Mouse (Mus musculus) MEL (cell line): ENCODE measurements at regions not wholly inside any gene's neighbourhood (a gene's known extent, or its start where the extent isn't known, plus 50 kb on each side); places are given as distances from the start of the nearest gene placed in this dataset.

Source experiments
- DNase-seq: peaks from one replicate; pipeline ENCODE4 v3.0.0; 2011; ENCODE audit warnings: low read depth, low spot score
- H3K27ac ChIP-seq: 2 replicates; pipeline ENCODE4 v1.5.1; 2012; ENCODE audit warnings: low read depth, mild to moderate bottlenecking, control low read depth, low read length, moderate library complexity; ENCODE audit not compliant: control insufficient read depth
- H3K27me3 ChIP-seq, 2 experiments: fragments of 150-350 bp in 1 of 2; sonication (generic) in 1 of 2; 2 replicates each; pipeline ENCODE4 v1.6.1; 2012; ENCODE audit warnings: low read length in 2 of 2, mild to moderate bottlenecking in 2 of 2, improper control_type of control experiment in 1 of 2, moderate library complexity in 1 of 2; ENCODE audit not compliant: insufficient read depth in 2 of 2, control insufficient read depth in 1 of 2
- H3K36me3 ChIP-seq, 2 experiments: 2 replicates each; pipeline ENCODE4 v1.6.1; 2012 to 2014; ENCODE audit warnings: low read length in 2 of 2, improper control_type of control experiment in 1 of 2, inconsistent platforms in 1 of 2, mild to moderate bottlenecking in 1 of 2; ENCODE audit not compliant: insufficient read depth in 2 of 2, control insufficient read depth in 1 of 2
- H3K4me1 ChIP-seq, 2 experiments: fragments of 150-350 bp in 1 of 2; sonication (generic) in 1 of 2; 2 replicates each; pipeline ENCODE4 v1.6.1; 2012; ENCODE audit warnings: low read length in 2 of 2, improper control_type of control experiment in 1 of 2, mild to moderate bottlenecking in 1 of 2; ENCODE audit not compliant: insufficient read depth in 2 of 2, control insufficient read depth in 1 of 2
- H3K4me3 ChIP-seq, 2 experiments: fragments of 150-350 bp in 1 of 2; sonication (generic) in 1 of 2; 2 replicates each; pipeline ENCODE4 v1.5.1; 2012; ENCODE audit warnings: low read depth in 2 of 2, low read length in 2 of 2, mild to moderate bottlenecking in 2 of 2, moderate library complexity in 2 of 2, control low read depth in 1 of 2, improper control_type of control experiment in 1 of 2; ENCODE audit not compliant: control insufficient read depth in 1 of 2, insufficient read depth in 1 of 2
- H3K79me2 ChIP-seq: 2 replicates; pipeline ENCODE4 v1.6.1; 2012; ENCODE audit warnings: mild to moderate bottlenecking, low read length, moderate library complexity; ENCODE audit not compliant: control insufficient read depth, poor library complexity, insufficient read depth
- H3K9ac ChIP-seq: 2 replicates; pipeline ENCODE4 v1.6.1; 2012; ENCODE audit warnings: low read depth, mild to moderate bottlenecking, control low read depth, low read length, moderate library complexity; ENCODE audit not compliant: control insufficient read depth, poor library complexity, severe bottlenecking
- H3K9me3 ChIP-seq: fragments of 150-350 bp; sonication (generic); replicated peaks from 2 replicates; pipeline ENCODE4 v1.6.1; 2012; ENCODE audit warnings: mild to moderate bottlenecking, low read length, improper control_type of control experiment, moderate library complexity; ENCODE audit not compliant: insufficient read depth
- BHLHE40 ChIP-seq: IDR thresholded peaks from 2 replicates; pipeline ENCODE4 v1.6.1; 2012; ENCODE audit warnings: low read depth, mild to moderate bottlenecking, inconsistent platforms, low read length, improper control_type of control experiment, borderline replicate concordance
- CHD1 ChIP-seq: IDR thresholded peaks from 2 replicates; pipeline ENCODE4 v1.6.1; 2012; ENCODE audit warnings: low read depth, mild to moderate bottlenecking, inconsistent platforms, low read length, improper control_type of control experiment
- E2F4 ChIP-seq: IDR thresholded peaks from 2 replicates; pipeline ENCODE4 v1.6.1; 2011; ENCODE audit warnings: low read depth, low read length, improper control_type of control experiment, borderline replicate concordance
- EP300 ChIP-seq, 2 experiments: IDR thresholded peaks; 2 replicates each; pipeline ENCODE4 v1.6.1; 2011; ENCODE audit warnings: improper control_type of control experiment in 2 of 2, low read length in 2 of 2, low read depth in 1 of 2, mild to moderate bottlenecking in 1 of 2
- JUND ChIP-seq: IDR thresholded peaks from 2 replicates; pipeline ENCODE4 v1.6.1; 2011; ENCODE audit warnings: low read depth, mild to moderate bottlenecking, improper control_type of control experiment, low read length
- MAFK ChIP-seq: IDR thresholded peaks from 2 replicates; pipeline ENCODE4 v1.6.1; 2011; ENCODE audit warnings: low read depth, mild to moderate bottlenecking, low read length, improper control_type of control experiment, borderline replicate concordance
- MXI1 ChIP-seq: IDR thresholded peaks from 2 replicates; pipeline ENCODE4 v1.6.1; 2011; ENCODE audit warnings: mild to moderate bottlenecking, low read depth, low read length, improper control_type of control experiment
- MYB ChIP-seq: IDR thresholded peaks from 2 replicates; pipeline ENCODE4 v1.6.1; 2011; ENCODE audit warnings: mild to moderate bottlenecking, low read depth, low read length, improper control_type of control experiment
- MYC ChIP-seq: IDR thresholded peaks from 2 replicates; pipeline ENCODE4 v1.6.1; 2011; ENCODE audit warnings: low read depth, mild to moderate bottlenecking, low read length, improper control_type of control experiment, moderate library complexity
- NELFE ChIP-seq: IDR thresholded peaks from 2 replicates; pipeline ENCODE4 v1.6.1; 2011; ENCODE audit warnings: low read depth, low read length, improper control_type of control experiment
- SMC3 ChIP-seq: IDR thresholded peaks from 2 replicates; pipeline ENCODE4 v1.6.1; 2011; ENCODE audit warnings: low read depth, low read length, improper control_type of control experiment
- TAL1 ChIP-seq: IDR thresholded peaks from 2 replicates; pipeline ENCODE4 v1.6.1; 2012; ENCODE audit warnings: mild to moderate bottlenecking, inconsistent platforms, low read length, moderate library complexity, mixed read lengths
- USF2 ChIP-seq, 2 experiments: IDR thresholded peaks; 2 replicates each; pipeline ENCODE4 v1.6.1; 2011 to 2012; ENCODE audit warnings: improper control_type of control experiment in 2 of 2, low read length in 2 of 2, borderline replicate concordance in 1 of 2, inconsistent platforms in 1 of 2, low read depth in 1 of 2, mild to moderate bottlenecking in 1 of 2; ENCODE audit not compliant: insufficient read depth in 1 of 2
- ZC3H11A ChIP-seq: IDR thresholded peaks from 2 replicates; pipeline ENCODE4 v1.6.1; 2012; ENCODE audit warnings: low read depth, mild to moderate bottlenecking, inconsistent platforms, low read length, improper control_type of control experiment
- ZKSCAN1 ChIP-seq: IDR thresholded peaks from 2 replicates; pipeline ENCODE4 v1.6.1; 2012; ENCODE audit warnings: low read depth, mild to moderate bottlenecking, inconsistent platforms, low read length, improper control_type of control experiment, moderate library complexity
- ZMIZ1 ChIP-seq: IDR thresholded peaks from 2 replicates; pipeline ENCODE4 v1.6.1; 2012; ENCODE audit warnings: low read depth, mild to moderate bottlenecking, inconsistent platforms, low read length, improper control_type of control experiment, moderate library complexity
- ZNF384 ChIP-seq: IDR thresholded peaks from 2 replicates; pipeline ENCODE4 v1.6.1; 2012; ENCODE audit warnings: low read depth, mild to moderate bottlenecking, inconsistent platforms, low read length, improper control_type of control experiment

DNA sequence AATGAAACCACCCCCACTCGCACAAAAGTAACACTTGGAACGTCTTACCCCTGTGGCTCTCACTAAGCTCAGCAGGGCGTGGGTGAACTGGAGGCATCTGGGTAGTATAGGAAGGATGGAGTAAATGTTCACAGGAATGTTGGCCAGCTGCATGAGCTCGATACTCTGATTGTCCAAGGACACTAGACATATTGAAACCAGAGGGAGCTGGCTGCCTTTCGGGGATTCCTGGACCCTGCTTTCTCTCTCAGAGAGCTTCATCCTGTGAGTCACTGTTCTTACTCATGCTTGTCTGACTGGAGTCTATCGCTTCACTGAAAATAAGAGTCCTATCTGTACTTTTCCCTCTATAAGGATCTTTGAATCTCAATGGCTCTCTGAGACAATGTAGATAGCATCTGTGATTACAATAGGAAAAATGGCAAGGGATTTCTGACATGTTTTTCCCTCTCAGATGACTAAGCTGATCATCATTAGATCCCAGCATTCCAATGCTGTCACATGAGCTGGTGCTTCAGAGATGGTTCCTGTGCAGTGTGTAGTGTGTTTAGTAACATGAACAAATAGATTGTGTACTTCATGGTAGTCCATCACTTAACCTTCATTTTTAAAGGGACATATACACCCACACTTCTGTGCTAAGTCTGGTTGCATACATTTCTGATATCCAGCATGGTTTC lies 485.2 kb upstream of the Fam92a start:
- H3K79me2 ChIP-seq: no peaks in the 10 kb centered on the region
- no peak overlapping the region for H3K4me3 ChIP-seq
- no peaks in the 10 kb centered on the region for H3K4me1 ChIP-seq
- no peak overlapping the region for H3K9ac ChIP-seq
- H3K36me3 ChIP-seq: no peaks in the 10 kb centered on the region
- no peak for DNase-seq
- TF ChIP-seq JUND (no peak), SMC3 (no peak), CHD1 (no peak), USF2 (IDR thresholded peaks at IDR 0.05; ENCODE audit: borderline replicate concordance in 1 of 2, insufficient read depth in 1 of 2, low read depth in 1 of 2, low read length in 2 of 2) (no peak), TAL1 (no peak), EP300 (IDR thresholded peaks at IDR 0.05; ENCODE audit: low read depth in 1 of 2, low read length in 2 of 2) (no peak), BHLHE40 (no peak), ZC3H11A (no peak), ZMIZ1 (no peak)
- H3K27me3 ChIP-seq: no peaks in the 10 kb centered on the region
- no peaks in the 10 kb centered on the region for H3K9me3 ChIP-seq
- no peak overlapping the region for H3K27ac ChIP-seq

DNA sequence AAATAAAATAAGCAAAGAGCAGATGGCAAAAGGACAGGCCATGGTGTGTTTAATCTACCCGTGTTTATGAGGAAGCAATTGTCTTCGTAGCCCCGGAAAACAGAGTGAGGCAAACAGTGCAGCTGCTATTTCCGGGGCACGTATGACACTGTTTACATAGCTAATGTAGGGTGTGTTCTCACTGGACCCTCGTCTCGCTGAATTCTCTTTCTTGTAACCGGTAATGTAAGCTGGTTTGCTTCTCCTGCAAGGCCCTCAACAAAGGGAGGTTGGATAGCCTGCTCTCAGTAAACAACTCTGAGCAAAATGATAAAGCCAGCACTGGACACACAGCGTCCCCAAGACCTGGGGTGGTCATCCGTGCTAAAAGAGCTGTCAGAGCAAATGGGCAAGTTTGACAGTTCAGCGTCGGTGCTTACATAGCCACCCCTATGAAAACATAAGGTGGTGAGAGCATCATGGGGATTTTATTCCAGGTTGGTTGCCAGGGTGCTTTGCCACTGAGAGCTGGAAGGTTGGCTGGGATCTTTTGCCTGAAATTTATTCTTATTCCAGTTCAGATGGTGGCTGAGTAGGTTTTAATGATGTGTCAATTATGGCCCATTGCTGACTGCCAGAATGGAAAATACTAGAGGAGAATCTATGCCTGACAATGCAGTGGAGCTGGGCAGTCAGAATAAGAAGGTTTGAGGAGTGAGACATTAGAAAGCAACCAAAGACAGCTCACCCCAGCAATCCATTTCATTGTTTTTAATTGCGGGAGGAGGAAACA lies 483.8 kb upstream of the Fam92a start:
- no peaks in the 10 kb centered on the region for H3K4me1 ChIP-seq
- H3K36me3 ChIP-seq: no peaks in the 10 kb centered on the region
- H3K4me3 ChIP-seq: no peak overlapping the region
- no peak overlapping the region for H3K27ac ChIP-seq
- no peak overlapping the region for H3K9ac ChIP-seq
- H3K79me2 ChIP-seq: no peaks in the 10 kb centered on the region
- no peaks in the 10 kb centered on the region for H3K27me3 ChIP-seq
- no peak for DNase-seq
- TF ChIP-seq MYB (no peak), ZKSCAN1 (no peak), NELFE (no peak), E2F4 (no peak), MXI1 (no peak), JUND (no peak), ZNF384 (no peak), MYC (no peak), MAFK (no peak)
- H3K9me3 ChIP-seq: no peaks in the 10 kb centered on the region
